Mouse (Mus musculus) heart, postnatal 0 days (tissue): Measurements from ENCODE around the gene Tpcn1.

Experiments used
- CTCF ChIP-seq: IDR thresholded peaks from 2 replicates; pipeline ENCODE4 v1.5.1; 2016; ENCODE audit warnings: antibody characterized with exemption, control low read depth, low read depth
- EP300 ChIP-seq: IDR thresholded peaks from 2 replicates; pipeline ENCODE4 v1.6.1; 2016; ENCODE audit warnings: antibody characterized with exemption, low read depth

DNA sequence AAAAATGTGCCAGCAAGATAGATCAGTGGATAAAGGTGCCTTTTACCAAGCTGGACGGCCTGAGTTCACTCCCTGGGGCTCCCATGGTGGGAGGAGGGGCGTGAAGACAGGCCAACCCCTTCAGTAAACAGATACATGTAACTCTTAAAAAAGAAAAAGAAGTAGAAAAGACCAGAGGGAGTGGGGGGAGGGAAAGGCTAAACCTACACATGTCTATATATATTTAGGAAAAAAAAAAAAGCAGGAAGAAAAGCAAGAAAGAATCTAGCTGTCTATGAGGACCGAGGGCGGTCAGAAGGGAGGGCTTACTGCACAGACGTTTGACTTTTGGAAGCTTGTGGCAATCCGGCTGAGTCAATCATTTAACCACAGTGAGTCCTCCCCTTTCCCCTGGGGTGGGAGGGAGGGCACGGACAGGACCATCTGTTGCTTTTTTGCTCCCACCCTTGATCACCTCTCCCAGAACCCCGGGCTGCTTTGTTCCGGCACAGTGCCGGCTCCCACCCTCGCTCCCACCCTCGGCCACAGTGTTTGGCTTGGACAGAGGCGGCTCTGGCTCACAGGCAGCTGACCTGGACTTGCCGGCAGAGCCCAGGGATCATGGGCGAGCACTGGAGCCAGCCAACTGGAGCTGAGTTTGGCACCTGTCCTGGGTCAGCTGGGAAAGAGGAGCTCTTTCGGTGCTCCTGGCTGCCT lies 27.7 kb downstream of the Tpcn1 start:
- no peak for TF ChIP-seq CTCF
- TF ChIP-seq EP300 = no peak
